Mouse (Mus musculus) macrophage (primary cell): Measurements from ENCODE around the gene Gm44579. TPM values are rescaled to one million over a fixed set of nuclear protein-coding genes. Genes with fewer than 3 reads are reported as not detected.

Experiments used
- H3K27ac ChIP-seq: fragments of 350-480 bp; formaldehyde crosslinking; 2 replicates; pipeline ENCODE4 v1.9.0; 2021
- H3K36me3 ChIP-seq: fragments of 350-480 bp; formaldehyde crosslinking; 2 replicates; pipeline ENCODE4 v1.9.0; 2021; ENCODE audit errors: inconsistent target
- H3K4me3 ChIP-seq: fragments of 350-480 bp; formaldehyde crosslinking; 2 replicates; pipeline ENCODE4 v1.9.0; 2021; ENCODE audit errors: inconsistent target
- H3K79me2 ChIP-seq: fragments of 350-480 bp; formaldehyde crosslinking; 2 replicates; pipeline ENCODE4 v1.9.0; 2021; ENCODE audit errors: inconsistent target
- WGBS: methylation state at CpG from one replicate; pipeline ENCODE4 v1.1.7; 2026; ENCODE audit warnings: inconsistent platforms; ENCODE audit not compliant: missing documents; 5-methylcytosine and 5-hydroxymethylcytosine counted together
- polyA plus RNA-seq: library from polyadenylated mRNA; stranded (reverse); fragments of 250-400 nt; gene quantifications from 3 replicates; pipeline ENCODE4 v1.2.4, GENCODE M21; 2018; ENCODE audit warnings: inconsistent platforms
- total RNA-seq, 78 experiments: library from RNA; depleted of rRNA; stranded (reverse); fragments of 250-400 nt; gene quantifications; 1 replicate in 9 of 78; 2 replicates in 24 of 78; 3 replicates in 43 of 78; 4 replicates in 2 of 78; pipeline ENCODE4 v1.2.4; 2018; ENCODE audit warnings: inconsistent platforms in 56 of 78

Gm44579 gene
- total RNA-seq (2018; cell fraction: chromatin; rRNA removed) = not detected
- not detected for total RNA-seq (2018; cell fraction: cytosol; rRNA removed)
- not detected for total RNA-seq (2018; cell fraction: nucleus; rRNA removed)
- polyA plus RNA-seq = not detected in 3 replicates

- 87% methylated on average over 4 of the region's 4 CpGs for WGBS
- H3K27ac ChIP-seq = no peak within 1 kb of the TSS
- no peak within 1 kb of the TSS for H3K4me3 ChIP-seq
- H3K36me3 ChIP-seq = no peaks in the 10 kb centered on the region
- no peaks in the 10 kb centered on the region for H3K79me2 ChIP-seq
Measured at GRCm38 (mm10) chr15:98220877-98221276, at the start of gene Gm44579, which contains the start of gene Olfr287. Gene Gm44579 (minus strand): TSS chr15:98220977. Gene Olfr287 (minus strand): TSS chr15:98221056.

GRCm38 (mm10) chr15:98257776-98258175, 37.0 kb upstream of the Gm44579 start:
- 92% methylated on average over 7 of the region's 7 CpGs for WGBS

GRCm38 (mm10) chr15:98257193-98257592, 36.4 kb upstream of the Gm44579 start, which contains the start of gene H1fnt:
Gene H1fnt (minus strand): TSS chr15:98257293.
- no peaks in the 10 kb centered on the region for H3K79me2 ChIP-seq
- no peak within 1 kb of the TSS for H3K4me3 ChIP-seq
- WGBS = 95% methylated on average over 6 of the region's 8 CpGs
- no peaks in the 10 kb centered on the region for H3K36me3 ChIP-seq
- no peak within 1 kb of the TSS for H3K27ac ChIP-seq

More at GRCm38 (mm10) chr15:98257776-98258175, 37.0 kb upstream of the Gm44579 start:
- Histone ChIP-seq H3K27ac (no peak overlapping the region), H3K79me2 (no peaks in the 10 kb centered on the region), H3K4me3 (no peak overlapping the region), H3K36me3 (no peaks in the 10 kb centered on the region)

- H3K27ac ChIP-seq = no peak overlapping the region
- H3K4me3 ChIP-seq = no peak overlapping the region
- WGBS = 96% methylated on average over 13 of the region's 13 CpGs
- no peaks in the 10 kb centered on the region for H3K36me3 ChIP-seq
- H3K79me2 ChIP-seq = no peaks in the 10 kb centered on the region
Measured at GRCm38 (mm10) chr15:98256271-98256670, 35.5 kb upstream of the Gm44579 start.

GRCm38 (mm10) chr15:98235442-98235841, 14.7 kb upstream of the Gm44579 start:
- WGBS = 51% methylated on average over 4 of the region's 4 CpGs
- Histone ChIP-seq H3K36me3 (no peaks in the 10 kb centered on the region), H3K27ac (no peak overlapping the region), H3K79me2 (no peaks in the 10 kb centered on the region), H3K4me3 (no peak overlapping the region)

GRCm38 (mm10) chr15:98234350-98234749, 13.6 kb upstream of the Gm44579 start, which contains the start of gene Olfr286:
Gene Olfr286 (minus strand): TSS chr15:98234450.
- 92% methylated on average over 3 of the region's 4 CpGs for WGBS
- no peaks in the 10 kb centered on the region for H3K79me2 ChIP-seq

GRCm38 (mm10) chr15:98226096-98226495, 5.3 kb upstream of the Gm44579 start:
- no peak overlapping the region for H3K4me3 ChIP-seq
- WGBS = 79% methylated on average over 7 of the region's 7 CpGs
- H3K27ac ChIP-seq = no peak overlapping the region
- H3K36me3 ChIP-seq = no peaks in the 10 kb centered on the region
- no peaks in the 10 kb centered on the region for H3K79me2 ChIP-seq

More at GRCm38 (mm10) chr15:98234350-98234749, 13.6 kb upstream of the Gm44579 start, which contains the start of gene Olfr286:
- H3K27ac ChIP-seq = no peak within 1 kb of the TSS
- H3K4me3 ChIP-seq = no peak within 1 kb of the TSS
- no peaks in the 10 kb centered on the region for H3K36me3 ChIP-seq

GRCm38 (mm10) chr15:98225610-98226009, 4.8 kb upstream of the Gm44579 start:
- no peaks in the 10 kb centered on the region for H3K36me3 ChIP-seq

GRCm38 (mm10) chr15:98222377-98222776, 1.6 kb upstream of the Gm44579 start:
- Histone ChIP-seq H3K79me2 (no peaks in the 10 kb centered on the region), H3K36me3 (no peaks in the 10 kb centered on the region), H3K27ac (no peak overlapping the region), H3K4me3 (no peak overlapping the region)

More at GRCm38 (mm10) chr15:98225610-98226009, 4.8 kb upstream of the Gm44579 start:
- no peak overlapping the region for H3K4me3 ChIP-seq
- WGBS = 56% methylated on average over 16 of the region's 16 CpGs
- H3K79me2 ChIP-seq = no peaks in the 10 kb centered on the region
- no peak overlapping the region for H3K27ac ChIP-seq

GRCm38 (mm10) chr15:98214130-98214529, 6.6 kb downstream of the Gm44579 start:
- H3K4me3 ChIP-seq = no peak overlapping the region
- no peaks in the 10 kb centered on the region for H3K36me3 ChIP-seq
- 55% methylated on average over 5 of the region's 5 CpGs for WGBS
- H3K79me2 ChIP-seq = no peaks in the 10 kb centered on the region
- H3K27ac ChIP-seq = no peak overlapping the region

- WGBS = 60% methylated on average over 5 of the region's 5 CpGs
- H3K27ac ChIP-seq = no peak overlapping the region
- H3K4me3 ChIP-seq = no peak overlapping the region
- no peaks in the 10 kb centered on the region for H3K79me2 ChIP-seq
- H3K36me3 ChIP-seq = no peaks in the 10 kb centered on the region
Measured at GRCm38 (mm10) chr15:98213336-98213870, 7.4 kb downstream of the Gm44579 start.

GRCm38 (mm10) chr15:98209676-98210075, 11.1 kb downstream of the Gm44579 start:
- H3K79me2 ChIP-seq = no peaks in the 10 kb centered on the region
- no peaks in the 10 kb centered on the region for H3K36me3 ChIP-seq
- WGBS = 81% methylated on average over 7 of the region's 7 CpGs
- no peak overlapping the region for H3K4me3 ChIP-seq
- H3K27ac ChIP-seq = no peak overlapping the region

- Histone ChIP-seq H3K36me3 (no peaks in the 10 kb centered on the region), H3K79me2 (no peaks in the 10 kb centered on the region), H3K27ac (no peak within 1 kb of the TSS), H3K4me3 (no peak within 1 kb of the TSS)
- WGBS = 50% methylated on average over 2 of the region's 3 CpGs
Measured at GRCm38 (mm10) chr15:98195442-98195841, 25.3 kb downstream of the Gm44579 start, which contains the start of gene Olfr288. Gene Olfr288 (minus strand): TSS chr15:98195542.

- 64% methylated on average over 4 of the region's 4 CpGs for WGBS
- Histone ChIP-seq H3K4me3 (no peak overlapping the region), H3K36me3 (no peaks in the 10 kb centered on the region), H3K27ac (no peak overlapping the region), H3K79me2 (no peaks in the 10 kb centered on the region)
Measured at GRCm38 (mm10) chr15:98184456-98184855, 36.3 kb downstream of the Gm44579 start.

- H3K4me3 ChIP-seq = no peak overlapping the region
- H3K36me3 ChIP-seq = no peaks in the 10 kb centered on the region
- 80% methylated on average over 12 of the region's 12 CpGs for WGBS
- no peak overlapping the region for H3K27ac ChIP-seq
- H3K79me2 ChIP-seq = no peaks in the 10 kb centered on the region
Measured at GRCm38 (mm10) chr15:98181856-98182570, 38.8 kb downstream of the Gm44579 start.
